Mouse (Mus musculus) adrenal gland, adult 8-10 months (tissue): ENCODE data around the gene Mrps12. TPM values are rescaled to one million over a fixed set of nuclear protein-coding genes. Genes with fewer than 3 reads are reported as not detected.

ENCODE experiments used
- DNase-seq: peaks from one replicate; pipeline ENCODE4 v3.0.0; 2022
- total RNA-seq, 4 experiments: library from RNA; stranded (reverse); gene quantifications; 2 replicates each; pipeline ENCODE4 v1.2.4; 2022

Gene Mrps12
- 10 to 100 TPM; 76.5 to 92.2 (median 83.3) TPM for total RNA-seq

DNA sequence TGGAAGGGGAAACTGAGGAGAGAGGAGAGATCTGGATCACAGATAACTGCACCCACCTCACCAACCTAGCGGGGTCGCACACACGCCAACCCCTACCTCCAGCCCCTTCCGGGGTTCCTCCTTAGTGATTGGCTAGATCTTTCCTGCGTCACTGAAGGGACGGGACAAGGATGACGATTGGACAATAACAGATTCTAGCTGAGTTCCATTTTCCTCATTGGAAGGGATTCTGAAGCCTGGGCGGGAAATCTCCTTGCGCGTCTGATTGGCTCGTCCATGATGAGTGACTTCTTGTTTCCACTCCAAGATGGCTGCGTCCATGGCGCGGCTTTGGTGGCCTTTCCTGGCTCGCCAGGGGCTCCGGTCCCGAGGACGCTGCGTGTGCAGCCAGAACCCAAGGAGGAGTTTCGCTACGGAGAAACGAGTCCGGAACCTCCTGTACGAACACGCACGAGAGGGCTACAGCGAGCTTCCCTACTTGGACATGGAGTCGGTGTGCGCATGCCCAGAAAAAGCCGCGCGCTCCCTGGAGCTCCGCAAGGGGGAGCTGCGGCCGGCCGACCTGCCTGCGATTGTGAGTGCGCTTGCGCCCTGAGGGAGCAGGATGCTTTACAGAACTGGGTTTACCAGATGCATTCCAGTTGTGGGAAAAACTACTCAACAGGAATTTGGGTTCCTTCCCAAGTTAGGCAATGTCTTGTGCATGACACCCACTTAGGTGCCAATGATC, at the start of gene Mrps12, which contains the start of gene Sars2:
Gene Mrps12 (minus strand): TSS at position 112 of the 730 bp plus-strand sequence.
Gene Sars2 (plus strand): TSS at position 284 of the 730 bp plus-strand sequence.
- peak; percentile 96 for DNase-seq

GRCm38 (mm10) chr7:28790066-28790806, 48.6 kb upstream of the Mrps12 start:
- DNase-seq, result no peak

DNA sequence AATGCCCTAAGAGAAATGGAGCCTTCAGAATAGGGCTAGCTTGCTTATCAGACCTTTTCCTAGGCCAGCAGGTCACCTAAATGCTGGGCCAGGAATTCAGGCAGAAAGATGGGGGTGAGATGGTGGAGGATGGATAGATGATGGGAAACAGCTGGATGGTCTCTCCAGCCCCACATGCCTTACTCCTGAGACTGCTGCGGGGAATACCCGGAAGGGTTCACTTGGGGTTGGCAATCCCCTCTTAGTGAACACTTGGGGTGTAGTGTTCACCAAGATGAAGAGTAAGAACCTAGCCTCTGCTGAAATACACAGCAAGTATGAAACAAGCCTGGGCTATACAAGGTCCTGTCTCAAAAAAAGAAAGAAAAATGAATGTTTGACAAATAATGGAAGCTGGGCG, 47.6 kb upstream of the Mrps12 start:
- DNase-seq, result no peak

GRCm38 (mm10) chr7:28788307-28789195, 46.9 kb upstream of the Mrps12 start, which contains the start of gene Rinl:
Gene Rinl (plus strand): TSS chr7:28788969.
- no peak for DNase-seq

DNA sequence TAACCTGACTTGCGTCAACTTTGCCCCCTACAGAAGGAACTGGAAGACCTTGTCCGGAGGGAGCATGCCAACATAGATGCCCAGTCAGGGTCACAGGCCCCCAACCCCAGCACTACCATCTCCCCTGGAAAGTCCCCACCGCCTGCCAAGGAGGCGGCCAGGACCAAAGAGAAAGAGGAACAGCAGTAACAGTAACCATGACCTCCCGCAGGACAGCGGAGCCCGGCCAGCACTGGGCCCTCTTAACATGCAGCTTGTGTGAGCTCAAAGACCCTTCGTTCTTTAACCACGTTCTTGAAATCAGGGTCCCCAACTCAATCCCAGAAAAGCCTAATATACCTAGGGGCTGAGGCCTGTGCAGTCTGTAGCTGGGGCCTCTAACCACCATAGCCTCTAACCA, 46.3 kb upstream of the Mrps12 start:
- DNase-seq, result no peak

GRCm38 (mm10) chr7:28785161-28785560, 43.5 kb upstream of the Mrps12 start:
- DNase-seq, result no peak

- no peak for DNase-seq
These were observed 39.6 kb upstream of the Mrps12 start for GRCm38 (mm10) chr7:28781261-28781663.

DNA sequence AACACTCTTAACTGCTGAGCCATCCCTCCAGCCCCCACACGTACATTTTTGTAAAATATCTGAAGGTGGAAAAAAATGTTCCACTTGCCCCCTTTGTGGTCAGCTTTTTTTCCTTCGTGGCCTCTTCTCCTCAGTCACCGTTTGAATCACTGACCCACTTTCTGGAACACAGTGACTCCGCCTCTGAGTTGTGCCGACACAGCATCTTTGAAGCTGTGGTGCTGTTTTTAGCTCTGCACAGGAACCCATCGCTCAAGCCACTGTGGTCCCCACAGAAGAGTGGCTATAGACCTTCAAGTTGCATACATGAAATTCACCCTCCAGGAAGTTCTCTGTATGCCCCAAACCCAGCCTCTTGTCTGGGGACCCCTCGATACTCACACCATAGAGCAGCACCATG, 39.2 kb upstream of the Mrps12 start:
- no peak for DNase-seq

DNA sequence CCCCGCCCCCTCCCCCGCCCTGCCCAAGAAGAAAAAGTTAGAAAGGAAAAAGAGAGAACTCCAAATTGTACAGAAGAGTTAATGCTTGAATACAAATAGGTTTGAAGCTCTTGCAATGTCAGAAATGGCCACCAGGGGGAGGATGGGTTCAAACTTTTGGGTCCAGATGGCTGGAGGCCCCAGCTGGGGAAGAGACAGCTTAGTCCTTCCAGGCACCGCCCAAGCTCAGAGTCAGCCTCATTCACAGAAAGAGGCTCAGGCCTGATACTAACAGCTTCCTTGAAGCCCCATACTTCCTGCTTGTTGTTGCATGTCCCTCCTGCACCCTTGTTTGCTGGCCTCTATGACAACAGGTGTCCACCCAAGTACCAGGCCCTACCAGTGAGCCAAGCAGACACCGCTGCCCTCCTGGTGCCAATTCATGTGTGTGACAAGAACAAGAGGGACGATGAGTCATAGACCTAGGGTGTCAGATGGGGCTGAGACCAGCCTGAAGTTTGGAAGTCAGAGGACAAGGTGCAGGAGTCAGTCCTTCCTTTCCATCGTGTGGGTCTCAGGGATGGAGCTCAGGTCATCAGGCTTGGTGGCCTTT, 38.5 kb upstream of the Mrps12 start:
- DNase-seq, result peak; percentile 69

GRCm38 (mm10) chr7:28778825-28779224, 37.2 kb upstream of the Mrps12 start:
- DNase-seq, result no peak

GRCm38 (mm10) chr7:28775129-28775528, 33.5 kb upstream of the Mrps12 start:
- DNase-seq, result no peak

- no peak for DNase-seq
These were observed 32.5 kb upstream of the Mrps12 start for GRCm38 (mm10) chr7:28774164-28774563.

DNA sequence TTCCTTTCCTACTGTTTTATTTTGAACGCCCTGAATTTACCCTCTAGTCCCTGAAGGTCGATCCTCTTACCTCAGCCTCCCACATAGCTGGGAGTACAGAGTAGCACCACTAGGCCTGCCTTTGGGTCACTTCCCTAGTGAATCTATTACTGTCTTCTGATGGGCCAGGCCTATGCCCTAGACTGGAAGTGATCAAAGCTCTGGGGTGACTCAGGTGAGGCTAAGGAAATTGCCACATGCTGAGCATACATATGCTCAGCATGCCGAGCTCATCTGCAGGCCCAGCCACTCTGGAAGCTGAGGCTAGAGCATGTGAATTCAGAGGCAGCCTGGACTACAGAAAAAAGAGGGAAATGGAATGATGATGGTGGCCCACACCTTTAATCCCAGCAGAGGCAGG, 31.5 kb upstream of the Mrps12 start:
- no peak for DNase-seq

DNA sequence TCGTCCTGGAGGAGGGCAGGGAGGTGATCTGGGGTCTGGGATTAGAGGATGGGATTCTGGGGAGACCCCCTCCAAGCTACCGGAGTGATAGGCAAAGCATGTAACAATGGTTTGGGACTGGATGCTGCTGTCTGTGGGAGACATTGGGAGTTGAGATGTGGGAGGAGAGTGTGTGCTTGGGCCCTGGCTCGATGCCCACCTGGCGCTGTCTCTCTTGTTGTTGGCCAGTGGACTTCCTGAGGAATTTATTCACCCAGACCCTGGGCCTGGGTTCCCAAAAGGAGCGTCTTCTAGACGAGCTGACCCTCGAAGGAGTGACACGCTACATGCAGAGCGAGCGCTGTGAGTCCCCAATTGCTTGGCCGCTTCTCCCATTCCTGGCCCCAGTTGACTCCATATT, 30.2 kb upstream of the Mrps12 start:
- DNase-seq, result no peak

GRCm38 (mm10) chr7:28770309-28770708, 28.7 kb upstream of the Mrps12 start:
- no peak for DNase-seq

DNA sequence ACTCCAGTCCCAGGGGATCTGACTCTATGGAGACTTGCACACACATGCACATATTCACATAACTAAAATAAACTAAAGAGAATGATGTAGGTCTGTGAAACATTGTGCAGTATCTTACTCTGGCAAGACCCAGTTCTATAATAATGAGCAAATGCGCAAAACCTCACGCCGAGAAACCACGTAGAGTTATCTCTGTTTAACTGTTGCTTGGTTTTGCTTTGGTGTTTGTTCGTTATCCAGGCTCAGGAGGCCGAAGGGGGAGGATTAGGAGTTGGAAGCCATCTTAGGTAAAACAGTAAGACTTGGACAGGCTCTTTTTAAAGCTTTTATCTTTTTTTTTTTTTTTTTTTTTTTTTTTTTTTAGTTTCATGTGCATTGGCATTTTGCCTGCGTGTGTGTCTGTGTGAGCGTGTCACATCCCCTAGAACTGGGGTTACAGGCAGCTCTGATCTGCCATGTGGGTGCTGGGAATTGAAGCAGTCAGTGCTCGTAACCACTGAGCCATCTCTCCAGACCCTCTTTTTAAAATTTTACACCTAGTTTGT, 27.9 kb upstream of the Mrps12 start:
- no peak for DNase-seq

DNA sequence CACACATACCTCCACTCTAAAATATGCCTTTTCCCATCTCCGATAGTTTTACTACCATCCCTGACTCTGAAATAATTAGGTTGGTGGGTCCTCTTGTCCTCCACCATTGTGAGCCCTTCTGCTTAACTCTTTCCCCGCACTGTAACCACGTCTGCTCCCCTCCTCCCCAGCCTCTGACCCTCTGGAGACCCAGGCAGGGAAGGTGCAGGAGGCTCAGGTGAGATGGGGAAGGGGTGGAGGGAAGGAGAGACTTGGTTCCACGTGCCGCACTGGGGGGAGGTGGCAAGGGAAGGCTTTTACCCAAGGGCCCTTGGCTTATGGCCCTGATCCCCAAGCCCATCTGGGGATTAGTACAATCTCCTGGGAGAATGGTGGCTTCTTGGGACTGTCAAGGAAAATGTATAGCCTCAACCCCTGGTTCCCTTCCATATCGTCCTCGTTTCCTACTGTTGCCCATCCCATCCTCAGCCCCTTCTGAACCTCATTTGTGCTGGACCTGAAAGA, 25.9 kb upstream of the Mrps12 start, which contains the start of gene Nfkbib:
Gene Nfkbib (minus strand): TSS at position 51 of the 504 bp plus-strand sequence.
- no peak for DNase-seq

- DNase-seq, result no peak
These were observed 25.3 kb upstream of the Mrps12 start for GRCm38 (mm10) chr7:28766910-28767309.

DNA sequence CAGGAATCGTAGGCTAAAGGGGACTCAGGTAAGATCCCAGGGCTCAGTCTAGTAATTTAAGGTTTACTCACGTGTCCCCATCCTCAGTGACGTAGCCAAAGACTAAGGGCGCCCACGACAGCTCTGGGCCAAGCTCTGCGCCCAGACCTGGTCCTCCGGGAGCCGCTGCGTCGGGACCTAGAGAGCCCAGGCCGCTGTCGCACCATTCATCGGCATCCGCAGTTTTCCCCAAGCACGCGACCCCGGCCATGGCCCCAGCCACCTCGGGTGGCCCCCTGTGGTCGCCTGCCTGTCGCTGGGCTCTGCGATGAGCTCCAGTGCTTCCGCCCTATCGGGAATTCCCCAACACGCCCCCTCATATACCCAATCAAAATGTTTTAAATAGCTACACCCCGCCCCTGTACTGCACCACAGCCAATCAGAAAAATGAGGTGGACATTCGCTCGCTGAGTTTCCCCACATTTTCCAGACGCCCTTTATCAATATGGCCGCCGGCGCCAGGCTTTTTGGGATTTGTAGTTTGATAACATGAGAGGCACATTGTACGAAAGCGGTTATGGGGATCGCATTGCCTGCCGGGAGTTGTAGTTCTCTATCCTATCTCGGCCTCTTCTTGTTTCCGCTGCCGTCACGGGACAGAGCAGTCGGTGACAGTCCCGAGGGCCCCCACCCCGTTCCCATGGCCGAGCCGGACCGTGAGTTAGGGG, 24.7 kb upstream of the Mrps12 start, which contains the start of gene Sirt2:
Gene Sirt2 (plus strand): TSS at position 563 of the 707 bp plus-strand sequence.
- DNase-seq, result peak; percentile 99

DNA sequence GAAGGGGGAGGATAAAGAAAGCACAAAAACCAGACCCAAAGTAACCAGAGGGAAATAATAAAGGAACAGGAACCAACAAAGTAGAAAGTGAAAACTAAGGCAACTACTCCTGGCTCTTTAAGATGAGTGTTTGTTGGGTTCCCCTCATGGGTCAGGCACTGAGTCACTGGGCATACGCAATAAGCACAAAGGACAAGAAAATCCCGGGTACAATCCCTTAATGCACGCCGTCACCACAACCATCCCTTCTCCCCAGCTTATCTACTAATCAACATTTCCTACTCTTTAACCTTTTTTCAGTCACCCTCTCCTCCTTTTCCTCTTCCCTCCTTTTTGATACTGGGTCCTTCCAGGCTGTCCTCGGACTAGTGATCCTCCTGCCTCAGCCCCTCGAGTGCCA, 23.6 kb upstream of the Mrps12 start:
- DNase-seq, result no peak

DNA sequence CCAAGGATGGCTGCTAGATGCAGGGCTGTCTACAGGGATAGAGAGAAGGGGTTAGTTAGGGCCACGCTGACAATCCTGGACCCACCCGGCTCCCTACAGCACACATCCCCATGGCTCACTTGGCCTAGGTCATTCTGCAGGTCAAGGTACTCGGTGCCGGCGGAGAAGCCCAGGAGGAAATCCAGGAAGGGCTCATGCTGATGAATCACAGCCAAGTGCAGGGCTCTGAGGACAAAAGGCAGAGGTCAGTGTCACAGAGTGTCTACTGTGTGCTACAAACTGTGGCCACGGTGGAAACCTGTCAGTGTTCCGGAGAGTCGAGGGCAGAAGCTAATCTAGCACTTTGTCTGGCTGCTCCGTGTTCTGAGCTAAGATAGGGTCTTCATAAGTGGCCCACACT, 20.3 kb upstream of the Mrps12 start:
- DNase-seq, result peak; percentile 52
